Mouse (Mus musculus) cortical plate, adult 2 months (tissue): ENCODE measurements around the gene Gcg. TPM values are rescaled to one million over a fixed set of nuclear protein-coding genes. Genes with fewer than 3 reads are reported as not detected.

Source experiments
- H3K27ac ChIP-seq: fragments of 200-500 bp; 2 replicates; pipeline ENCODE4 v1.5.1; 2012; ENCODE audit warnings: low read length, control low read depth, inconsistent platforms; ENCODE audit not compliant: insufficient read depth
- H3K4me1 ChIP-seq: fragments of 200-500 bp; 2 replicates; pipeline ENCODE4 v1.6.1; 2011; ENCODE audit warnings: low read length; ENCODE audit not compliant: control insufficient read depth, insufficient read depth
- H3K4me3 ChIP-seq: fragments of 200-500 bp; 2 replicates; pipeline ENCODE4 v1.5.1; 2011; ENCODE audit warnings: mild to moderate bottlenecking, low read length, control low read depth; ENCODE audit not compliant: insufficient read depth
- CTCF ChIP-seq: fragments of 200-500 bp; IDR thresholded peaks from 2 replicates; pipeline ENCODE4 v1.5.1; 2011; ENCODE audit warnings: mild to moderate bottlenecking, control low read depth, low read length; ENCODE audit not compliant: insufficient read depth; ENCODE audit errors: extremely low read depth
- POLR2A ChIP-seq: fragments of 200-500 bp; IDR thresholded peaks from 2 replicates; pipeline ENCODE4 v1.6.1; 2011; ENCODE audit warnings: mild to moderate bottlenecking, low read length, control low read depth; ENCODE audit not compliant: insufficient read depth; ENCODE audit errors: extremely low read depth
- polyA plus RNA-seq: library from polyadenylated mRNA; depleted of rRNA; stranded (reverse); fragments of >200 nt; gene quantifications from 2 replicates; pipeline ENCODE4 v1.2.3, GENCODE M21; 2012

Gene Gcg
- polyA plus RNA-seq, 1 experiment = not detected

- no peak overlapping the region for H3K4me3 ChIP-seq
- TF ChIP-seq CTCF = no peak
- no peak for TF ChIP-seq POLR2A
- no peak overlapping the region for H3K27ac ChIP-seq
- H3K4me1 ChIP-seq = peaks cover 2% of the 10 kb centered on the region; the same call in 1 of the 2 replicates
Observed at GRCm38 (mm10) chr2:62460815-62461450, 22.5 kb downstream of the Gcg start.

GRCm38 (mm10) chr2:62460231-62460710, 23.2 kb downstream of the Gcg start:
- Histone ChIP-seq H3K4me1 (peaks cover 2% of the 10 kb centered on the region; the same call in 1 of the 2 replicates), H3K4me3 (no peak overlapping the region), H3K27ac (no peak overlapping the region; the same call in 1 of the 2 replicates)
- TF ChIP-seq CTCF = no peak
- TF ChIP-seq POLR2A = no peak

GRCm38 (mm10) chr2:62459241-62460174, 23.9 kb downstream of the Gcg start:
- peak overlapping the region; percentile 10; the same call in 1 of the 2 replicates for H3K27ac ChIP-seq
- no peak for TF ChIP-seq CTCF
- TF ChIP-seq POLR2A = no peak

GRCm38 (mm10) chr2:62458070-62458469, 25.4 kb downstream of the Gcg start:
- no peak overlapping the region for H3K4me3 ChIP-seq
- H3K27ac ChIP-seq = no peak overlapping the region
- TF ChIP-seq POLR2A (no peak), CTCF (no peak)
- peaks cover 2% of the 10 kb centered on the region; the same call in 1 of the 2 replicates for H3K4me1 ChIP-seq

More at GRCm38 (mm10) chr2:62459241-62460174, 23.9 kb downstream of the Gcg start:
- Histone ChIP-seq H3K4me1 (peaks cover 2% of the 10 kb centered on the region; the same call in 1 of the 2 replicates), H3K4me3 (no peak overlapping the region)

GRCm38 (mm10) chr2:62454991-62455390, 28.5 kb downstream of the Gcg start:
- peak overlapping the region; percentile 48; the same call in 1 of the 2 replicates for H3K27ac ChIP-seq
- no peaks in the 10 kb centered on the region for H3K4me1 ChIP-seq
- TF ChIP-seq POLR2A (no peak), CTCF (no peak)
- H3K4me3 ChIP-seq = no peak overlapping the region

GRCm38 (mm10) chr2:62454033-62454432, 29.4 kb downstream of the Gcg start:
- no peak for TF ChIP-seq CTCF
- TF ChIP-seq POLR2A = no peak
- Histone ChIP-seq H3K27ac (no peak overlapping the region), H3K4me1 (no peaks in the 10 kb centered on the region), H3K4me3 (no peak overlapping the region)

GRCm38 (mm10) chr2:62450364-62450763, 33.1 kb downstream of the Gcg start:
- Histone ChIP-seq H3K4me1 (no peaks in the 10 kb centered on the region), H3K27ac (no peak overlapping the region), H3K4me3 (no peak overlapping the region)
- TF ChIP-seq POLR2A (no peak), CTCF (no peak)

GRCm38 (mm10) chr2:62449692-62450346, 33.6 kb downstream of the Gcg start:
- no peak for TF ChIP-seq CTCF
- no peak for TF ChIP-seq POLR2A
- Histone ChIP-seq H3K4me1 (no peaks in the 10 kb centered on the region), H3K27ac (no peak overlapping the region), H3K4me3 (no peak overlapping the region)
